Mouse (Mus musculus): Measurements from ENCODE around the gene Slc38a8.

- TF ChIP-seq EP300 (IDR thresholded peaks at IDR 0.05; ENCODE audit: low read depth) (no peak), CTCF (IDR thresholded peaks at IDR 0.05; ENCODE audit: low read depth) (no peak)
These were observed 1.8 kb upstream of the Slc38a8 start for GRCm38 (mm10) chr8:119503191-119503767.
